Mouse (Mus musculus) T-cell, adult 2 months (primary cell): ENCODE measurements around the gene Lrpprc.

Source experiments
- DNase-seq: peaks from one replicate; pipeline ENCODE4 v3.0.0; 2022; ENCODE audit warnings: low spot score

The Lrpprc gene

DNA sequence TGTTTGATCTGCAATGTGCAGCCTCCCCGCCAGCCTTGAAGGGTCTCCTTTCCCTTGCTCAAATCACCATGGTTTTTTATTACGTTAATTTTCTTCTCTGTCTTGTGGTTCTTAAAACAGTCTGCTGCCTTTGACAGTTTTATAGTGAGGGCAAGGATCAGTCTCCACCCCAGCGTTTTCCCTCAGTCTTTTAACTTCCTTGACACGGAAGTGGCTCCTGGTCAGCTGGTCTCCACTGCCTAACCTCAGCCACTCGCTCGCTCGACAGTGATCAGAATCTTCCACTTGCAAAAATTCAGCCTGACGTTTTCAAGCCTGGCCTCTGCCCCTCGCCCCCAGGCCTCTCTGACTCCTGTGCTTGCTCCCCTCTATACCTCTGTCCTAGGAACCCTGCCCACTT lies 124.9 kb downstream of the Lrpprc start:
- no peak for DNase-seq

DNA sequence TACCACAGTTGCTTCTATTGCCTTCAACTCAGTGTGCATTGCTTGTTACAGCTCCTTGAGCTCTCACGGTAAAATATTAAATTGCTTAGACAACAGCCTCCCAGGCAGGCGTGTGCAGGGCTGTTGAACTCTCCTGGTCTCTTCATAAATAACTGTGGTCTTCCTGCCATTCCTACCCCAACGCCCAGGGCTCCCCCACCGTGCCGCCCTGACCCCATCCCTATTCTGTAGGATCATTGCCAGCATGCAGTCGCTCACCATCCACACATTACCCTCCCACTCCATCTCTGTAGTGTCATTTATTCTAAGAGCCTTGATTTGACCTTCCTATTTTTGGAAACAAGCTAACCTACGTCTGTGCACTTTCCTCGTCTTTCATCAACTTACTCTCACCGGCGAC lies 125.5 kb downstream of the Lrpprc start:
- no peak for DNase-seq

DNA sequence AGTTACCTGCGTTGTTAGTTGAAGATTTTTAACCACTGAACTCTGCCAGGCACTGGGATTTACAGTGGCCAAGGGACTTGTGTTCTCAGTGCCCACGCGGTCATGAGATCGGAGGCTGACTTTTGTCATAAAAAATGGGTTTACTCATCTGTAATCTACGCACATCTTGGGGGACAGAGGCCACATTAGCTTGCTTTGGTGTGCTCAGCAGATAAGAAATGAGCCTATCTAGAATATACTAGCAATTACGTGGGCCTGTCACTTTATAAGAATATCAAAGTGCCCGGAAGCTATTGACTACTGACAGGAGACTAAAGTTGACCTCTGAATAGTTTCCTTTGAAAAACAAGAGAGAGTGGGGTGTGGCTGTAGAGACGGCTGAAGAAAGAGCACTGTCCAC lies 131.6 kb downstream of the Lrpprc start:
- DNase-seq, result no peak

DNA sequence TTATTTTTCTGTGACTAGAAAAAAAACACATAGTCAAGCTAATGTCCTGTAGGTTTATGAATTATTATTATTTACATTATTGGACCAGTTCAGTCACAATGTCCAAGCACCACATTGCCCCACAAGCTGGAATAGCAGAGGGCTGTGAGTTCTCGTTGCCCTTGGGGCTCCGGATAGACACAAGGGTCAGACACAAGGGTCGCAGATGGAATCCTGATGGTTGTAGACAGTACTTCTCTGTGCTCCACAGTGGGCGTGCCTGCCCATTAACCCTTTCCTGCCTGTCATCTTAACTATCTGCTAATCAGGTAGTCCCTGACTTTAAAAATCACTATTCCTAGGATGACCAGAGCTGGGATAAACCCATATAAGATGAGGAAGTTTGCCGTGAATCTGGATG lies 132.4 kb downstream of the Lrpprc start:
- DNase-seq, result no peak

DNA sequence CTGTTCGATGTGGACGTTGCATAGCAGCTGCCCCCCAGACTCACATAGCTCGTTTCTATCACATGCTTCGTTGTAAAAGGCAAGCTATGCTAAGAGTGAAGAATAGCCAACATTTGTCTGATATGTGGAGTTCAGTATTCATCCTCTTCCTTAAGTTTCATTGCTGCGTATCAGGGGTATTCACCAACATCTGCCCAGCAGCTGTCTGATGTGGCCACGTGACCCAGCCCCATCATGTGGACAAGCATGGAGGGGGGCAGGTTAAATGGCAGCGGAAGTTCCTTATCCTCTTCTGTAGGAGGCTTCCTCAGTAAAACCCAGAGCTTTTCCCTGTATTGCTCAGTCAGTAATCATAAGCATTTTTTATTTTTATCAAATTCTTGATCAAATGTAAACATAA lies 132.8 kb downstream of the Lrpprc start:
- no peak for DNase-seq

DNA sequence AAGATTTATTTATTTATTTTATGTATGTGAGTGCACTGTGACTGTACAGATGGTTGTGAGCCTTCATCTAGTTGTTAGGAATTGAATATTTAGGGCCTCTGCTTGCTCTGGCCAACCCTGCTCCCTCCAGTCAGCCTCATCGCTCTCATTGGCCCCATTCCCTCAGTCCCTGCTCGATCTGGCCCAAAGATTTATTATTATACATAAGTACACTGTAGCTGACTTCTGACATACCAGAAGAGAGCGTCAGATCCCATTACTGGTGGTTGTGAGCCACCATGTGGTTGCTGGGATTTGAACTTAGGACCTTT lies 133.2 kb downstream of the Lrpprc start:
- no peak for DNase-seq

DNA sequence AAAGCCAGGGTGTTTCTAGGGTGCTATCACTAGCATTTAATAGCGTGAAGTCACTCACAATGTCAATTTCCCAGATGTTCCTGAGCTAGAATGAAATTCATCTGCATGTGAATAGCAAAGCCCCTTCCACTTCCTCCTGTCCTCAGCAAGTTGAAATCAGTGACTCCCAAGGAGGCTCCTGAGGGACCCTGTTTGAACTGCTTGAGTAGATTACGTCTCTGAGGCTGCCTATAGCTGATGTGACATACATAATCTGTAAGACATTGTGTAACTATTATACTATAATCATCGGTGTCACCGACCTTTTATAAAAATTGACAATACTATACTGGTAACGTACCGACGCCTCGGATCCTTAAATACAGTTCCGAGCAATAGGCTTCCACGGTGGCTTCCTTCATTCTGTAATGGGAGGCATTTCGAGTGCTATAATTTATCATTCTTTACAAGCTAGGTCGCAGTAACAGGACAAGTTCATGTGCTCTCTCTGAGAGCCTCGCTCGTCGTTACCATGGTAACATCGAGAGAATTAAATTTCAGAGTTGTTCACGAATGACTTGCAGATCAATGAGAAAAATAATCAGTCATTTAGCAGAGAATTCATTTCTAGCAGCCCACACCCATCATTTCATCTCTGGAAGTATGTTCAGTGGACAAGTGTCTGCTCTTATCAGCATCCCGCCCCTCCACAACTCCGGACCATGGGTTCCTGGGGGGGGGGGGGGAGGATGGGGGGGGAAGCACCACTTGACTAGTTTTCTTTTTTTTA lies 133.8 kb downstream of the Lrpprc start:
- no peak for DNase-seq

DNA sequence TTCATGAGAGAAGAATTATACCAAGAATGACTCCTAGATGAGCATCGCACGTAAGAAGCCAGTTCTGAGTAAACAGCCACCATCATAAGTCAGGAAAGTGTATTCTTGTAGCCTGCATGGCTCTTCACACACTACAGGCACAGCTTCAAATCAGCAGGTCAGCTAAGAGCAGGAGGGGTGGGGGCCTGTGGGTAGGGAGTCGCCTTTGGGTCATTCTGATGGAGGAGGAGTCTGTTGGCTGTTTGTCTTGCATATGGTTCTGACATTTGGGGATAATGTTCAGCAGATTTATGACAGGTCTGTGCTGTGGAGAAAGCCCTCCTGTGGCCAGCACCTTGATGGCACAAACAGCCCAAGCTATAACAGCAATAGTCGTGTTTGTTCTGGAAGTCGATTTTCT lies 134.4 kb downstream of the Lrpprc start:
- DNase-seq, result no peak
